Mouse (Mus musculus) left cerebral cortex, postnatal 4 days (tissue): ENCODE measurements at regions not wholly inside any gene's neighbourhood (a gene's known extent, or its start where the extent isn't known, plus 50 kb on each side); places are given as distances from the start of the nearest gene placed in this dataset.

Experiments
- DNase-seq: peaks from one replicate; pipeline ENCODE4 v3.0.0-alpha.2; 2022
- intact Hi-C: fragments of 180-260 bp; cut with DNase I; formaldehyde crosslinking; loops from one replicate; pipeline ENCODE4 v1.15.1; 2025

DNA sequence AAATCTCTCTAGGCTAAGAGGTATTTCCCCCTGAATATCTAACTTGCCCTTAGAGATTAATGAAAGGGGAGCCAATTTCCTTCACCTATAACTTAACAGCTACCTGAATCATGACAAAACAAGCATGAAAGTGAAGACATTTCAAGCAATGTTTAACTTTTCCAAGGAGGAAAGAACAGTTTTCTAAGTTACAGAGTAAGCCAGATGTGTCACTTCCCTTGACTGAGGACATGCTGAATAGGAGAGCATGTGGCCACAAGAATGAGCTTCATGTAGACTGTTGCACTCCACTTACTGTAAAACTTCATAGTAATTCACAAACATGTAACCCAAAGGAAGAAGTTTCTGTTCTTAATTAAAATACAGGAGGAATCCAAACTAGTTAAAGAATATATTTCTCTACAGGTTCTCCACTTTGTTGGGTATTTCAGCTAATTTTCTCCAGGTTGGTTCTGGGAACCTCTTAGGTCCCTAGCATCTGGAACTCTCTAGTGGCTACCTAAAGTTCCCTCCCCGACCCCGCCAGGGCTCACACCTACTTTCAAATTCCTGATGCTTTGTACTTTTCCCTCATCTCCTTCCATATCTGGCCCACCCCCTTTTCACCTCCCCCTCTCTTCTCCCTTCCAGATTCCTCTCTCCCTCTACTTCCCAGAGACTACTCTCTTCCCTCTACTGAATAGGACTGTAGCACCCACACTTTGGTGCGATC lies 142.0 kb upstream of the Tyrp1 start:
- DNase-seq, result no peak
- intact Hi-C loops, result no loop called here

- intact Hi-C loops, result no loop called here
- DNase-seq, result no peak
Measured at GRCm38 (mm10) chr4:80712698-80713097, 121.2 kb upstream of the Tyrp1 start.

- intact Hi-C loops, result no loop called here
- no peak for DNase-seq
Measured at GRCm38 (mm10) chr4:80744975-80745734, 88.8 kb upstream of the Tyrp1 start.

DNA sequence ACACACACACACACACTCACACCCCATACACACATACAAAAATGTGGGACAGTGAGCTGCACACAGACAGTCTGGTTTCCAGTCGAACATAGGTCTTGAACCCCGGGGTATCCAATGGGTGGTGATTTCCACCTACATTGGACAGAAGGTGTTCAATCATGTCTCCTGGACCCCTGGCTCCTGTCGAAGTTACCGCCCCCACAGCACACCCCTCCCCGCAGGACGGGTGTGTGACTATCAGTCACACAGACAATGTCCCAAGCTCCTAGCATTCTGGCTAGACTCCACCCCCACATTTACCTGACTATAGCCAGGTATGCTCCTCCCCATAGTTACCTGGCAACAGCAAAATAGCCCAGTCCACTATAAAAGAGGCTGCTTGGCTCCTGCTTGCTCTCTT lies 81.7 kb upstream of the Tyrp1 start:
- intact Hi-C loops, result no loop called here
- DNase-seq, result no peak

- intact Hi-C loops, result no loop called here
- no peak for DNase-seq
Measured at GRCm38 (mm10) chr4:80756114-80756513, 77.8 kb upstream of the Tyrp1 start.

GRCm38 (mm10) chr4:80764024-80764423 lies 69.9 kb upstream of the Tyrp1 start:
- DNase-seq, result no peak
- intact Hi-C loops, result loop anchor here (5.0 kb wide), 1 partner anchor 242 kb away; no protein-coding TSS in a partner anchor

- intact Hi-C loops, result no loop called here
- DNase-seq, result peak; percentile 58
Measured at GRCm38 (mm10) chr4:80765781-80766180, 68.1 kb upstream of the Tyrp1 start.

DNA sequence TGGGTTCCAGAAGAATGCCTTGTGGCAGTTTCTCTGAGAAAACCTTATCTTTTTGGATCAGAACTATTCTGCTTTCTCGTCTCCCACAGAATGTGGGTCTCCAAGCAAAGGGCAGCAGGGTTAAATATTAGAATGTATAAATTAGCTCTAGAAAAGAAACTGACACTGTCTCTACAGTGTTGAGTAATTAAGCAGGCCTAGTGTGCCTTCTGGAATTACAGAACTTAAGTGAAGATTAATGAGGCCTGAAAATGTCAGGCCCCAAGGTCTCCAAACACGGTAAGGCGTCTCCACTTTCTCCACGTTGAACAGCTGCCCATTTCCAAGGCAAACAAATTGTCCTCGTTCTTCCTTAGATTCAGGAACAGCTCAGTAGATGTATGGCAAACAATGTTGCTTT lies 66.5 kb upstream of the Tyrp1 start:
- intact Hi-C loops, result no loop called here
- no peak for DNase-seq
